Mouse (Mus musculus): ENCODE data around the gene Tbata. TPM values are rescaled to one million over a fixed set of nuclear protein-coding genes. Genes with fewer than 3 reads are reported as not detected.

The Tbata gene
- polyA plus RNA-seq, 1 experiment, result not detected

GRCm38 (mm10) chr10:61187001-61187400, 15.2 kb downstream of the Tbata start:
- TF ChIP-seq CTCF (IDR thresholded peaks at IDR 0.05; ENCODE audit: extremely low read depth, insufficient read depth, insufficient read length, insufficient replicate concordance) (no peak), POLR2A (IDR thresholded peaks at IDR 0.05; ENCODE audit: low read depth, low read length) (no peak)
- Histone ChIP-seq H3K36me3 (ENCODE audit: control insufficient read depth, insufficient read depth, low read length) (no peaks in the 10 kb centered on the region), H3K4me3 (ENCODE audit: extremely low read depth, insufficient read depth, insufficient read length) (no peak overlapping the region), H3K27ac (ENCODE audit: insufficient read depth, low read length) (no peak overlapping the region), H3K4me1 (ENCODE audit: control insufficient read depth, insufficient read depth, insufficient read length) (no peaks in the 10 kb centered on the region), H3K27me3 (ENCODE audit: control insufficient read depth, insufficient read depth, low read length) (no peaks in the 10 kb centered on the region)
- WGBS, result 77% methylated on average over 3 of the region's 3 CpGs
- DNase-seq (ENCODE audit: low read depth in 1 of 2, low spot score in 2 of 2), result no peak

GRCm38 (mm10) chr10:61188010-61188409, 16.3 kb downstream of the Tbata start:
- Histone ChIP-seq H3K4me3 (ENCODE audit: extremely low read depth, insufficient read depth, insufficient read length) (no peak overlapping the region), H3K4me1 (ENCODE audit: control insufficient read depth, insufficient read depth, insufficient read length) (no peaks in the 10 kb centered on the region), H3K27ac (ENCODE audit: insufficient read depth, low read length) (no peak overlapping the region), H3K36me3 (ENCODE audit: control insufficient read depth, insufficient read depth, low read length) (no peaks in the 10 kb centered on the region), H3K27me3 (ENCODE audit: control insufficient read depth, insufficient read depth, low read length) (no peaks in the 10 kb centered on the region)
- DNase-seq (ENCODE audit: low read depth in 1 of 2, low spot score in 2 of 2), result no peak
- no peak for TF ChIP-seq CTCF (IDR thresholded peaks at IDR 0.05; ENCODE audit: extremely low read depth, insufficient read depth, insufficient read length, insufficient replicate concordance)
- 15% methylated on average over 3 of the region's 3 CpGs for WGBS

GRCm38 (mm10) chr10:61194611-61195010, 22.9 kb downstream of the Tbata start:
- Histone ChIP-seq H3K27me3 (ENCODE audit: control insufficient read depth, insufficient read depth, low read length) (no peaks in the 10 kb centered on the region), H3K36me3 (ENCODE audit: control insufficient read depth, insufficient read depth, low read length) (no peaks in the 10 kb centered on the region), H3K4me1 (ENCODE audit: control insufficient read depth, insufficient read depth, insufficient read length) (no peaks in the 10 kb centered on the region), H3K27ac (ENCODE audit: insufficient read depth, low read length) (no peak overlapping the region), H3K4me3 (ENCODE audit: extremely low read depth, insufficient read depth, insufficient read length) (no peak overlapping the region)
- DNase-seq (ENCODE audit: low read depth in 1 of 2, low spot score in 2 of 2), result no peak
- TF ChIP-seq CTCF (IDR thresholded peaks at IDR 0.05; ENCODE audit: extremely low read depth, insufficient read depth, insufficient read length, insufficient replicate concordance) (no peak), POLR2A (IDR thresholded peaks at IDR 0.05; ENCODE audit: low read depth, low read length) (no peak)
- 88% methylated on average over 9 of the region's 9 CpGs for WGBS

GRCm38 (mm10) chr10:61195216-61195615, 23.5 kb downstream of the Tbata start:
- TF ChIP-seq CTCF (IDR thresholded peaks at IDR 0.05; ENCODE audit: extremely low read depth, insufficient read depth, insufficient read length, insufficient replicate concordance) (no peak), POLR2A (IDR thresholded peaks at IDR 0.05; ENCODE audit: low read depth, low read length) (no peak)
- Histone ChIP-seq H3K4me1 (ENCODE audit: control insufficient read depth, insufficient read depth, insufficient read length) (no peaks in the 10 kb centered on the region), H3K27ac (ENCODE audit: insufficient read depth, low read length) (no peak overlapping the region), H3K4me3 (ENCODE audit: extremely low read depth, insufficient read depth, insufficient read length) (no peak overlapping the region), H3K36me3 (ENCODE audit: control insufficient read depth, insufficient read depth, low read length) (no peaks in the 10 kb centered on the region), H3K27me3 (ENCODE audit: control insufficient read depth, insufficient read depth, low read length) (no peaks in the 10 kb centered on the region)
- 81% methylated on average over 8 of the region's 8 CpGs for WGBS
- DNase-seq (ENCODE audit: low read depth in 1 of 2, low spot score in 2 of 2), result no peak

GRCm38 (mm10) chr10:61195718-61196291, 24.1 kb downstream of the Tbata start:
- DNase-seq (ENCODE audit: low read depth in 1 of 2, low spot score in 2 of 2), result no peak
- H3K36me3 ChIP-seq (ENCODE audit: control insufficient read depth, insufficient read depth, low read length), result no peaks in the 10 kb centered on the region
- H3K4me1 ChIP-seq (ENCODE audit: control insufficient read depth, insufficient read depth, insufficient read length), result 0 out of 2 replicates have a peak, but pooled peaks cover under 1% of the 10 kb centered on the region
- no peak for TF ChIP-seq POLR2A (IDR thresholded peaks at IDR 0.05; ENCODE audit: low read depth, low read length)
- TF ChIP-seq CTCF (IDR thresholded peaks at IDR 0.05; ENCODE audit: extremely low read depth, insufficient read depth, insufficient read length, insufficient replicate concordance), result no peak
- 89% methylated on average over 5 of the region's 5 CpGs for WGBS
- H3K4me3 ChIP-seq (ENCODE audit: extremely low read depth, insufficient read depth, insufficient read length), result no peak overlapping the region
- H3K27me3 ChIP-seq (ENCODE audit: control insufficient read depth, insufficient read depth, low read length), result no peaks in the 10 kb centered on the region
- no peak overlapping the region for H3K27ac ChIP-seq (ENCODE audit: insufficient read depth, low read length)

- WGBS, result 32% methylated on average over 11 of the region's 11 CpGs
- H3K27ac ChIP-seq (ENCODE audit: insufficient read depth, low read length), result no peak overlapping the region
- H3K27me3 ChIP-seq (ENCODE audit: control insufficient read depth, insufficient read depth, low read length), result no peaks in the 10 kb centered on the region
- peaks cover 7% of the 10 kb centered on the region; the same call in 1 of the 2 replicates for H3K4me1 ChIP-seq (ENCODE audit: control insufficient read depth, insufficient read depth, insufficient read length)
- TF ChIP-seq CTCF (IDR thresholded peaks at IDR 0.05; ENCODE audit: extremely low read depth, insufficient read depth, insufficient read length, insufficient replicate concordance) (peak; percentile 89; the same call in 1 of the 2 replicates), POLR2A (IDR thresholded peaks at IDR 0.05; ENCODE audit: low read depth, low read length) (no peak)
- H3K4me3 ChIP-seq (ENCODE audit: extremely low read depth, insufficient read depth, insufficient read length), result no peak overlapping the region
- peak; percentile 40 to 62 for DNase-seq (ENCODE audit: low read depth in 1 of 2, low spot score in 2 of 2)
- no peaks in the 10 kb centered on the region for H3K36me3 ChIP-seq (ENCODE audit: control insufficient read depth, insufficient read depth, low read length)
These were observed 27.9 kb downstream of the Tbata start for GRCm38 (mm10) chr10:61199566-61200213.

GRCm38 (mm10) chr10:61200232-61200820, 28.6 kb downstream of the Tbata start:
- Histone ChIP-seq H3K4me1 (ENCODE audit: control insufficient read depth, insufficient read depth, insufficient read length) (peaks cover 7% of the 10 kb centered on the region; the same call in 1 of the 2 replicates), H3K36me3 (ENCODE audit: control insufficient read depth, insufficient read depth, low read length) (no peaks in the 10 kb centered on the region), H3K4me3 (ENCODE audit: extremely low read depth, insufficient read depth, insufficient read length) (no peak overlapping the region), H3K27ac (ENCODE audit: insufficient read depth, low read length) (no peak overlapping the region), H3K27me3 (ENCODE audit: control insufficient read depth, insufficient read depth, low read length) (no peaks in the 10 kb centered on the region)
- peak in 1 of 2 experiments; percentile 15 for DNase-seq (ENCODE audit: low read depth in 1 of 2, low spot score in 2 of 2)
- TF ChIP-seq POLR2A (IDR thresholded peaks at IDR 0.05; ENCODE audit: low read depth, low read length) (no peak), CTCF (IDR thresholded peaks at IDR 0.05; ENCODE audit: extremely low read depth, insufficient read depth, insufficient read length, insufficient replicate concordance) (no peak)
- WGBS, result 77% methylated on average over 7 of the region's 7 CpGs
